Mouse (Mus musculus) cerebellum, postnatal 25 days (tissue): ENCODE results near the gene Adamts12.

Source experiments
- DNase-seq, 2 experiments: peaks; one replicate each; pipeline ENCODE4 v3.0.0; 2021; ENCODE audit warnings: mixed read lengths in 2 of 2

Adamts12 gene

GRCm38 (mm10) chr15:11082961-11083569 is 18.5 kb downstream of the Adamts12 start:
- DNase-seq, result no peak

- DNase-seq, result no peak
Measured at GRCm38 (mm10) chr15:11083678-11084077, 19.1 kb downstream of the Adamts12 start.

GRCm38 (mm10) chr15:11084241-11084992 is 19.8 kb downstream of the Adamts12 start:
- DNase-seq, result no peak

- no peak for DNase-seq
Measured at GRCm38 (mm10) chr15:11084993-11085365, 20.4 kb downstream of the Adamts12 start.

- no peak for DNase-seq
Measured at GRCm38 (mm10) chr15:11089494-11089893, 24.9 kb downstream of the Adamts12 start.

GRCm38 (mm10) chr15:11095566-11095965 is 31.0 kb downstream of the Adamts12 start:
- DNase-seq, result no peak

- DNase-seq, result no peak
Measured at GRCm38 (mm10) chr15:11097967-11098702, 33.5 kb downstream of the Adamts12 start.

- DNase-seq, result no peak
Measured at GRCm38 (mm10) chr15:11098940-11099339, 34.4 kb downstream of the Adamts12 start.

GRCm38 (mm10) chr15:11100917-11101316 is 36.3 kb downstream of the Adamts12 start:
- DNase-seq, result no peak

- no peak for DNase-seq
Measured at GRCm38 (mm10) chr15:11105101-11105500, 40.5 kb downstream of the Adamts12 start.

GRCm38 (mm10) chr15:11107376-11107775 is 42.8 kb downstream of the Adamts12 start:
- DNase-seq, result no peak

- DNase-seq, result no peak
Measured at GRCm38 (mm10) chr15:11114631-11115197, 50.1 kb downstream of the Adamts12 start.

- no peak for DNase-seq
Measured at GRCm38 (mm10) chr15:11116303-11116702, 51.7 kb downstream of the Adamts12 start.

- DNase-seq, result no peak
Measured at GRCm38 (mm10) chr15:11116853-11117252, 52.3 kb downstream of the Adamts12 start.

GRCm38 (mm10) chr15:11118371-11118770 is 53.8 kb downstream of the Adamts12 start:
- DNase-seq, result no peak

- DNase-seq, result no peak
Measured at GRCm38 (mm10) chr15:11121721-11122120, 57.1 kb downstream of the Adamts12 start.

GRCm38 (mm10) chr15:11125361-11125760 is 60.8 kb downstream of the Adamts12 start:
- no peak for DNase-seq

GRCm38 (mm10) chr15:11128457-11128856 is 63.9 kb downstream of the Adamts12 start:
- no peak for DNase-seq

GRCm38 (mm10) chr15:11132586-11133558 is 68.3 kb downstream of the Adamts12 start:
- DNase-seq, result no peak

GRCm38 (mm10) chr15:11145581-11145980 is 81.0 kb downstream of the Adamts12 start:
- no peak for DNase-seq

- no peak for DNase-seq
Measured at GRCm38 (mm10) chr15:11159386-11159785, 94.8 kb downstream of the Adamts12 start.

GRCm38 (mm10) chr15:11160759-11161158 is 96.2 kb downstream of the Adamts12 start:
- DNase-seq, result no peak
